Mouse (Mus musculus) B cell, adult 62 days (primary cell): ENCODE measurements around the gene Tmem170. TPM values are rescaled to one million over a fixed set of nuclear protein-coding genes. Genes with fewer than 3 reads are reported as not detected.

ENCODE experiments used
- total RNA-seq: library from RNA; stranded (reverse); gene quantifications from 4 replicates; pipeline ENCODE4 v1.2.4, GENCODE M21; 2023

Gene Tmem170
- total RNA-seq: 3.2 to 4.1 TPM (median 3.7 TPM) in 4 replicates

DNA sequence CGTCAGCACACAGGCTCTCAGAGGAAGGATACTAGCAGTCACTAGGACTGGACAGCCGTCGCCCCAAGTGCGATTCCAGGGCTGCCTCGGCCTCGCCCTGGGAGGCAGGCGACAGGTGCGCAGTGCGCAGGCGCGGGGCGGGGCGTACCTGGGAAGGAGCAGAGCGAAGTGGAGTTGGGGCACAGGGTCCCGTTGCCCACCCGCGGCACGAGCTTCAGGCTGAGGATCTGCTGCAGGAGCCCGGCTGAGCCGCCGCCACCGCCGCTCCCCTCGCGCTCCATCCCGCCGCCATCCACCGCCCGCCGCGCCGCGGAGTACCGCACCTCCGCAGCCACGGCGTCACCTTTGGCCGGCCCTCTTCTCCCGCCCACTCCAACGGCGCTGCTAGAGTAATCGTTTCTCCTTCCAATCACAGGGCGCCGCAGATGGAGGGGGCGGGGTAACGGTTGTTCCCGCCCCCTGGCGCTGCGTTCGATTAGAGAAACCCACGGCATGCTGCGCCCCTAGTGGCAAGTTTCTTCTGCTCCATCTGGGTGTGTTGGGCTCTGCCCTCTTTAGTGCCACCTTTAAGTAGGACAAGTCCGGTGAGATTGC is at the start of gene Tmem170:
Gene Tmem170 (minus strand): TSS at position 396 of the 594 bp plus-strand sequence.

DNA sequence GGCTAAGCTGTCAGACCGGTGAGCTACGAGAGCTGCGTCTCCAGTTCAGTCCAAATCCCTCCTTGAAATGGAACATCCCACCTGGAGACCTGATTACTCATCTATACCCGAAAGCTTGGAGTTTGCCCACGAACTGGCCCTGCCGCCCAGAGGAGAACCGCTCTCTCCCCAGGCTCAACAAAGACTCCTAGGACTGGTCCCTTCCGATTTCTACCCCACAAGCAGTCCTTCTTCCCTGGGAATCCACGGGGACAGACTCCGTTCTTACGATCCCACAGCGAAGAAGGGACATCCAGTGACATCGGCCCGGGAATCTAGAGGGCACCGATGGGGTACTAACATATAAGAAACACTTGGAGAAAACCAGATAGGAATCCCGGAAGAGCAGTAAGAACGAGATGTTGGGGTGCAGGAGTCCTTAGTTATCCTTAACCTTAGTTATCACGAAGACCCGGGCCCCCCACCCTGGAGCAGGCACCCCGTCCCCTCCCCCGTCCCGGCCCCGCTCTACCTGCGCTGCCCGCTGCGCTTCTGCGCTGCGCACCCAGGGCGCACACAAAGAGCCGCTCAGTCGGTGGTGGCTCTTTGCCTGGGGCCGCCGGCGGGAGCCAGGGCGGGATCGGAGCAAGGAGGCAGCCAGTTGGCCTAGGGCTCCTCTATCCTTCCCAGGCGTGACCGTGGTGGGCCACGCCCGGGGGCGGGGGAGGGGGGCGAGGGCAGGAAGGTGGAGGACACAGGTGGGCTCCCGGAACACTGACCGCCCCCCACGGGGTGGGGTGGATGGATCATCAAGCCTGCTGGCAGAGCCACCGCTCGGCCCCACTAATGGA is 33.3 kb upstream of the Tmem170 start, which contains the start of gene Chst5:
Gene Chst5 (minus strand): TSS at position 827 of the 830 bp plus-strand sequence.

DNA sequence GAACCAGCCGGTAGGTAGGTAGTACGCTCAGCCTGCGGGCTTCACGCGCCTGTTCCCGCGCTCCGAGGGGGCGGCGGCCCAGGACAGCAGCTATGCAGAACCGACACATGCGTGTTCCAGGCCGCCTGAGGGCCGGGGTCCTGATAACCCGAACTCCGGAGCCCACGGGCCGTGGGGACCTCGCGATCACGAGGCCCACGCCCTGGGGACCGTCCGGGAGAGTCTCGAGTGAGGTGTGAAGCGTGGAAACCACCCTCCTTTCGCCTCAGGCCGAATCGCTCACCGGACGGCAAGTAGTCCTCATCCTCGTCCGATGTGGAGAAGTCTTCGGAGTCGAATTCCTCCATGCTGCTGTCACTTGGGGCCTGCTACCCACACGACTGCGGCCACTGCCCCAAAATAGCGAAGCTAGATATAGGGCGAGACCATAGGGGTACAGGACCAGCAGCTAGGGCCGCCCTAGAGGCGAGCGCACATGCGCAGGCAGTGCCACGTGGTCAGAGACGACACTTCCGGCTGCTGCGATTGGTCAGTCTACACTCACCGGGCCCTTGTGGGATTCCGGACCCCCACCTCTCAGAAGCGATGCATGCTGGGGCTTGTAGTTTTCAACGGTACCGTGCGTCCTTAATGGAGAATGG is 22.6 kb downstream of the Tmem170 start, which contains the start of gene Cfdp1:
Gene Cfdp1 (minus strand): TSS at position 431 of the 641 bp plus-strand sequence.

Other genes with a start within 250 kb of the Tmem170 start
- 0.26 to 0.49 TPM (median 0.40 TPM) in 4 replicates for gene Ldhd, start 246.4 kb downstream of the Tmem170 start, total RNA-seq
- 17.2 to 21.1 TPM (median 19.0 TPM) in 4 replicates for gene Zfp1, start 233.3 kb downstream of the Tmem170 start, total RNA-seq
- gene Ctrb1, start 185.7 kb downstream of the Tmem170 start, total RNA-seq: 0.69 to 1.4 TPM (median 1.3 TPM) in 3 of 4 replicates, not detected in the other
- 0.28 to 0.79 TPM (median 0.56 TPM) in 4 replicates for gene Bcar1, start 132.9 kb downstream of the Tmem170 start, total RNA-seq
- 36.6 to 44.2 TPM (median 39.9 TPM) in 4 replicates for gene Cfdp1, start 22.5 kb downstream of the Tmem170 start, total RNA-seq
- gene Chst5, start 33.7 kb upstream of the Tmem170 start, total RNA-seq: not detected in 4 replicates
- 3.0 to 4.5 TPM (median 3.8 TPM) in 4 replicates for gene Tmem231, start 57.1 kb upstream of the Tmem170 start, total RNA-seq
- 110 to 123 TPM (median 118 TPM) in 4 replicates for gene Gabarapl2, start 64.0 kb upstream of the Tmem170 start, total RNA-seq
- 3.4 to 4.3 TPM (median 3.7 TPM) in 4 replicates for gene Adat1, start 115.6 kb upstream of the Tmem170 start, total RNA-seq
- 75.1 to 83.1 TPM (median 80.4 TPM) in 4 replicates for gene Kars, start 134.6 kb upstream of the Tmem170 start, total RNA-seq
- gene Terf2ip, start 134.6 kb upstream of the Tmem170 start, total RNA-seq: 12.8 to 14.4 TPM (median 13.3 TPM) in 4 replicates
- not detected in 4 replicates for gene Gm6793, start 138.3 kb upstream of the Tmem170 start, total RNA-seq